Mouse (Mus musculus) lung, postnatal 36 days (tissue): ENCODE data around the gene Ranbp3l.

Experiments
- DNase-seq: peaks from one replicate; pipeline ENCODE4 v3.0.0; 2022; ENCODE audit warnings: mixed read lengths

Gene Ranbp3l

DNA sequence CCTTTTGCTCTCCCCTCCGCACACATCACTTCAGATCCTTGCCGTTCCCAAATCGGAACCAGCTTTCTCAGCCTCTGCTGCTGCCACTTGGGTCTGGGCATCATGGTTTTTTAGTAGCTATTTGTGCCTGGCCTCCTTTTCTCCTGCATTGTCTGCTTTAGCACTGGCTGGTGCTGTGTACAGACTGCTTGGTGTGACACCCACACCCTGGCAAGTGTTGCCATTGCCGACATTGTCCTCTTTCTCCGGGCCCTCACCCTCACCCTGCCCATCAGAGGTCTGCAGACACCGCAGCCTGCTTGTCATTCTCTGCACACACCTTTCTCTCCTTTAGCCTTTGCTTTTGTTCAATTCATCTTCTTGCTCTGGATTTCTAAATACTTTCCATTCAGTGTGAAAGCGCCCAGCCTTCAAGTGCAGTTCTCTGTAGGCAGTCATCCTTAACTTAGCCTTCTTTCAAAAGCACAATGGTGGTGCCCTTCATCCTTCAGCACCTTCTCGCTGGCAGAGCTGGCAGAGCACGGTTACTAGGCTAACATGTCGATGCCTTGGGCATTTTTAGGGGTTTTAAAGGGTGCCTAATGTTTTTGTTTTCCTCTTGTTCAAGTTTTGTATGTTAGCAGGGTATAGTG lies 132.8 kb downstream of the Ranbp3l start:
- DNase-seq, result no peak

DNA sequence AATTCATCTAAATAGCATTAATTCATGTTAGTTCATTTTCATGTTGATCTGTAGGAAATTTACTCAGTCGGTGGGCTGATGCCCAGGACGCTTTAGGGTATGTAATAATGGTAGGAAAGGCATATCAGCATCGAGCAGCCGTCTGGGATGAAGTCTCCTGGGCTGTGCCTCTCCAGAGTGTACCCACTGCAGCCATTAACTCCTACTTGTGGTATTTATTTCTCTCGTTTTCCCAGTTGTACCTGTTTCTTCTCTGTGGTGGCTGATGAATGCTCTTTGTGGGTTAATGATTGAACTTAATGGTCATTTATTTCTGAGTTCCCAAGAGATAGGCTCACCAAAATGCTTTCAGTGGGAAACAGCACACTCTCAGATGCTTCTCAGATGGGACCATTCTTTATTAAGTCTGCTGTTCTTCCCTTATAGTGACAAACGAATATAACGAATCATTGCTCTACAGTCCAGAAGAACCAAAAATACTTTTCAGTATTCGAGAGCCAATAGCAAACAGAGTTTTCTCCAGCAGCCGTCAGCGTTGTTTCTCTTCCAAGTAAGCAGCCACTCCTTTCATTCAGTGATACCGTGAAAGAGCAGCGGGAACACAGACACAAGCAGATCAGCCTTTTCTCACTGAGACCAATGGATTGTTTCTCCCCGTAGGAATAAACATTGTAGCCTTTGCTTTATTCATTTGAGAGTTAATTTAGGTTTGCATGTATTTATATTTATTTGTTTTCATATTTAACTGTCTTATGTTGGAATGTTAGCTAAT lies 138.7 kb downstream of the Ranbp3l start:
- DNase-seq, result no peak

DNA sequence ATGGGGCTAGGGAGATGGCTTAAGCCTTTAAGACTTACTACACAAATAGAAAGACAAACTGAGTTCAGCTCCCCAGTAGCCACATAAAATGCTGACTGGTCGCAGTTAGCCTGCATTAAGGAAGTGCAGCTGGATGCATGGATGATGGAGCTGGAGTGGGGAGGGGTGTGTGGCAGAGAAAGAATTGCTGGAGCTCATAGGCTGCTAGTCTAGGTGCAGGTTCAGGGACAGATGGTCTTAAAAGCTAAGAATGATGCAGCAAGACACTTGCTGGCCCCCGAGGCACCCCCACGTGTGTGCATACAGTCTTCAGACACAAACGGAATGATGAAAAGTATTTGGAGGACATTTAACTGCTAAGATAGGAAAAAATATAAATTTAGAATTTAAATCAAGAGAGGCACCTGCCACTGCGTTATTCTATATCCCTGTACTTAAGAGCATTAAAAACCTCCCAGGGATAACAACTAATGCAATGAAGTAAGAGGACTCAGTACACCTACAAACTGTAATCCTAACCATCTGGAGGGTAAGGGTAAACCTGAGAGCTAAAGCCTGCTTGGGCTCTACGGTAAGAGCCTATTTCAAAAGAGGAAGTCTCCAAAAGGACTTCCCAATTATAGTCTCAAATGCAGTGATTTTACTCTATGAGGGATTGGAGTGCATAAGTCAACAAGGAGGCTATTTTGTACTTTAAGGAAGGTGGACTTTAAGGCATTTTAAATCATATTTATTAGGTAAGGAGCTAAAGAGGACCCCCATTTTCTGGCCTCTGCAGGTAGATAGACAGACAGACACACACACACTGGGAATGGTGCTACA lies 143.0 kb downstream of the Ranbp3l start:
- DNase-seq, result no peak

DNA sequence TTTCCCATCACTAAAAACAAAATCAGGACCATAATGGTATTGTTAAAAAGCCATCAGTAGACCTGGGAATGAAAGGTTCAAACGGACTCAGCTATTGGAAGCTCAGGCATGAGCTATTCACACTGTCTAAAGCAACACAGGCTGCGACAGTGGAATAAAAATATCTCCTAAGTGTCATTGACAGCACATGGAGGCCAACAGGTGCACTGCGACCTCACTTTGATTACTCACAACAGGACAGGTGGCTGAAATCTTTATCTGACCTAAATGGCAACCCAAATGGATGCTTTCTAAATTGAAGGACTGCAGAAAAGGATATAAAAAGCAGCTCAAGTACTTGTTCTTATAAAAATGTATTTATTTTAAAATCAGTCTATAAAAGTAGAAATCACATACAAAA lies 143.9 kb downstream of the Ranbp3l start:
- DNase-seq, result no peak

DNA sequence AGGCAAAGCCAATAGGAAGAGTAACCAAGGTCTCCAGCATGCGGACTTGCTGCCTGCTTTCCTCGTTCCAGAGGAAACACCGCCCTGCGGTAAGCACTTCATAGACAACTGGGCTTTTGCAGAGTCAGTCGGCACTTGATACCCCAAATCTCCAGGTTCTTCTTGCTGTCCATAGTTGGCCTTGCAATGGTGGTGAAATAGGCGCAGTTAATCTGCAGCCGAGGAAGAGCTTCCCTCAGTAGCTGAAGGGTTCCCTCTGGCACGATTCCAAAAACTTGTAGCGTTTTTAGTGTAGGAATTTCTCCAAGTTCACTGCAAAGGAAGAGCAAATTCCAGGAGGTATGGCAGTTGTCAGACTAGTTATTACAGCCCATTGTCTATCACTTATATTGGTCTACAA lies 145.8 kb downstream of the Ranbp3l start:
- DNase-seq, result no peak

DNA sequence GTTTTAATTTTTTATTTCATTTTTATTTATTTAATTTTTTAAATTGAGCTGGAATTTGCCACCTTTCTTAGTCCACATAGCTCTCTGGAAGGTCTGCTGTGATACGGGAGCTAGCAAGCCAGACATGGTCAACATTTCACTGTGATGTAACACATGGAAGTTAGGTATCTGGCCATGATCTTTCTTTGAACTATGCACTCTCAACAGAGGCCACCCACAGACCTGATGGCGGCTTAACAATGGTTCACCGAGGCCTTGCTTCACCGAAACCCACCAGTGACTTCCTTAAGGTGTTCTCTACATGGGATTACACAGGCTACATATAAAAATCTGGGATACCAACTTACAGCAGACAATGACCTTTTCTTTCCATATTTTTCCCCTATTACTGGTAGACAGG lies 146.4 kb downstream of the Ranbp3l start:
- DNase-seq, result no peak

DNA sequence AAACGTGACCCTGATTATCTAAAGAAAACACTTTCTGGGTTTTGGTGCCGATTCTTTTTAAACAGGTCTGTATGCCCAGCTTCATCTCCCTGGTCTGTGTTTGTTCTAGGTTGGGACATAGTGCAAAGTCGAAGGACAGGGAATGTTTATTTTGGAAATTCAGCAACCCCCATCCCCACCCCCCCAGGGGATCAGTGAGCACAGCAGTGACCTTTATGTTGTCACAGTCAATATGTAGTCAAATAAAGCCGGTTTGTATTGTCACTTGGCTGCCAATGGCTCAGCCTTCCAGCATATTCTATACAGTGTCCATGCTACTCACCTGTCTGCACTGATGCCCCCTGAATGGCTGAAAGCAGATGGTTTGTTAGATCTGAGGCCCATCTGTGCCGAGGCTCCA lies 146.8 kb downstream of the Ranbp3l start:
- DNase-seq, result no peak
